Mouse (Mus musculus): ENCODE results near the gene Dlk2. TPM values are rescaled to one million over a fixed set of nuclear protein-coding genes. Genes with fewer than 3 reads are reported as not detected.

Gene Dlk2
- polyA plus RNA-seq, 1 experiment, result 0.61 TPM

GRCm38 (mm10) chr17:46274465-46274864 lies 22.8 kb upstream of the Dlk2 start:
- no peak for DNase-seq
- WGBS, result 69% methylated on average over 6 of the region's 6 CpGs
- H3K27me3 ChIP-seq (replicated peaks; ENCODE audit: control insufficient read depth, insufficient read depth, low read length), result no peaks in the 10 kb centered on the region
- H3K27ac ChIP-seq (ENCODE audit: insufficient read depth, low read depth, low read length), result no peak overlapping the region
- no peak overlapping the region for H3K4me3 ChIP-seq (ENCODE audit: insufficient read depth, low read depth, low read length)
- TF ChIP-seq CTCF (conservative IDR thresholded peaks at IDR 0.05; ENCODE audit: insufficient read depth, insufficient read length, low read depth, low read length) (no peak), POLR2A (IDR thresholded peaks at IDR 0.05; ENCODE audit: low read depth, low read length) (no peak)
- H3K4me1 ChIP-seq (ENCODE audit: control insufficient read depth, insufficient read depth, low read length), result 0 out of 2 replicates have a peak, but pooled peaks cover 3% of the 10 kb centered on the region
- no peaks in the 10 kb centered on the region for H3K36me3 ChIP-seq (ENCODE audit: control insufficient read depth, insufficient read depth, low read length)

DNA sequence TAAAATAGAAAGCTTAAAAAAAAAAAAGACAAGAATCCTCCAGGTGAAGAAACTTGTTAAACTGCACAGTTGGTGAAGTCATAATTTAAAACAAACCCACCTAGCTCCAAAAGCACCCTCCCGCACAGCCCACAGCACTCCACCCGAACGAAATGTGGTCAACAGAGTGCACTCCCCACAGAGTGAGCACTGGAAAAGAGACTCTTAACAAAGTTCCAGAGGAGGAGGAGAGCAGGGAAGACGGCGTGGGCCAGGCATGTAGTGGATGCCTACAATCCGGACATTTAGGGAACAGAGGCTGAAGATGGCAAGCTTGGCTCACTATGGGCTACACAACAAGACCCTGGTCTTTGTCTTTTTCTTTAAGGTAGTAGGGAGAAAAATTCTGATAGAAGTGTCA lies 22.2 kb upstream of the Dlk2 start:
- WGBS, result 87% methylated on average over 6 of the region's 6 CpGs
- Histone ChIP-seq H3K27ac (ENCODE audit: insufficient read depth, low read depth, low read length) (no peak overlapping the region), H3K36me3 (ENCODE audit: control insufficient read depth, insufficient read depth, low read length) (no peaks in the 10 kb centered on the region), H3K27me3 (replicated peaks; ENCODE audit: control insufficient read depth, insufficient read depth, low read length) (no peaks in the 10 kb centered on the region), H3K4me3 (ENCODE audit: insufficient read depth, low read depth, low read length) (no peak overlapping the region), H3K4me1 (ENCODE audit: control insufficient read depth, insufficient read depth, low read length) (0 out of 2 replicates have a peak, but pooled peaks cover 3% of the 10 kb centered on the region)
- TF ChIP-seq CTCF (conservative IDR thresholded peaks at IDR 0.05; ENCODE audit: insufficient read depth, insufficient read length, low read depth, low read length) (no peak), POLR2A (IDR thresholded peaks at IDR 0.05; ENCODE audit: low read depth, low read length) (no peak)
- DNase-seq, result no peak

- Histone ChIP-seq H3K27ac (ENCODE audit: insufficient read depth, low read depth, low read length) (no peak overlapping the region), H3K4me1 (ENCODE audit: control insufficient read depth, insufficient read depth, low read length) (no peaks in the 10 kb centered on the region), H3K4me3 (ENCODE audit: insufficient read depth, low read depth, low read length) (no peak overlapping the region), H3K36me3 (ENCODE audit: control insufficient read depth, insufficient read depth, low read length) (no peaks in the 10 kb centered on the region), H3K27me3 (replicated peaks; ENCODE audit: control insufficient read depth, insufficient read depth, low read length) (no peaks in the 10 kb centered on the region)
- no peak for DNase-seq
- TF ChIP-seq CTCF (conservative IDR thresholded peaks at IDR 0.05; ENCODE audit: insufficient read depth, insufficient read length, low read depth, low read length) (no peak), POLR2A (IDR thresholded peaks at IDR 0.05; ENCODE audit: low read depth, low read length) (no peak)
- 89% methylated on average over 10 of the region's 10 CpGs for WGBS
Measured at GRCm38 (mm10) chr17:46275506-46275905, 21.7 kb upstream of the Dlk2 start.

GRCm38 (mm10) chr17:46277586-46277985 lies 19.6 kb upstream of the Dlk2 start:
- no peak for DNase-seq
- no peaks in the 10 kb centered on the region for H3K27me3 ChIP-seq (replicated peaks; ENCODE audit: control insufficient read depth, insufficient read depth, low read length)
- TF ChIP-seq POLR2A (IDR thresholded peaks at IDR 0.05; ENCODE audit: low read depth, low read length) (no peak), CTCF (conservative IDR thresholded peaks at IDR 0.05; ENCODE audit: insufficient read depth, insufficient read length, low read depth, low read length) (no peak)
- no peak overlapping the region for H3K27ac ChIP-seq (ENCODE audit: insufficient read depth, low read depth, low read length)
- no peaks in the 10 kb centered on the region for H3K36me3 ChIP-seq (ENCODE audit: control insufficient read depth, insufficient read depth, low read length)
- WGBS, result 75% methylated on average over 4 of the region's 4 CpGs
- peaks cover 10% of the 10 kb centered on the region; the same call in 1 of the 2 replicates for H3K4me1 ChIP-seq (ENCODE audit: control insufficient read depth, insufficient read depth, low read length)
- H3K4me3 ChIP-seq (ENCODE audit: insufficient read depth, low read depth, low read length), result no peak overlapping the region

DNA sequence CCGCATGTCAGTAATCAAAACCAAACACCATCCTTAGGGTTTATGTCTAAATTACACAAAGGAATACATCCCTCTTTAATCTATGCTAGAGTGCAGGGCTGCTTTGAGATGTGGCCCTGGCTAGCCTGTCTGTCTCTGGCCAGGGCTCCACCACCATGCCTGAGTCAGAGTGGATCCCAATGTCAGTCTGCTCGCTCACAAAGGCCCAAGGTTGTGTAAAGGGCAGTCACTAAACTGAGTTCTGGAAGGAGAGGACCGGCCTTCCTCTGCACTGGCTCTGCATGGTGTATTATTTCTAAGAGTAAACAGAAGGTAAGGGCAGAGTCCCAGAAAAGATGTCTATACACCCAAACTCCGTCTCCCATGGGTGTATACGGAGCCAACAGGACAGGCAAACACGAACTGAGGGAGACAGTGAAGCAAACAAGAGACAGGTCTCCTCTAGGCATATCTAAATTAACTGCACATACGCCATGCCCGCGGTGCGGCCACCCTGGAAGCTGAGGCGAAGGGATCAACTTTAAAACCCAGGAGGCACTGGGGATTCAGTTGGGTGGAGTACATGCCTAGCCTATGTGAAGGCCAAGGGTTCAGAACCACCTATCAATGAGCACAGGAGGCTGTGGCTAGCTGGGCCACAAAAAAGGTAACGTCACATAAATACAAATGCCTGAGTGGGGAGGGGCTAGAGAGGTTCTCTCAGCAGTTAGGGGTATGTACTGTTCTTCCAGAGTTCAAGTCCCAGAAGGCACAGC lies 19.0 kb upstream of the Dlk2 start:
- no peak overlapping the region for H3K4me3 ChIP-seq (ENCODE audit: insufficient read depth, low read depth, low read length)
- H3K27me3 ChIP-seq (replicated peaks; ENCODE audit: control insufficient read depth, insufficient read depth, low read length), result no peaks in the 10 kb centered on the region
- no peaks in the 10 kb centered on the region for H3K36me3 ChIP-seq (ENCODE audit: control insufficient read depth, insufficient read depth, low read length)
- peaks cover 10% of the 10 kb centered on the region; the same call in 1 of the 2 replicates for H3K4me1 ChIP-seq (ENCODE audit: control insufficient read depth, insufficient read depth, low read length)
- TF ChIP-seq POLR2A (IDR thresholded peaks at IDR 0.05; ENCODE audit: low read depth, low read length) (no peak), CTCF (conservative IDR thresholded peaks at IDR 0.05; ENCODE audit: insufficient read depth, insufficient read length, low read depth, low read length) (no peak)
- 93% methylated on average over 12 of the region's 12 CpGs for WGBS
- H3K27ac ChIP-seq (ENCODE audit: insufficient read depth, low read depth, low read length), result no peak overlapping the region
- no peak for DNase-seq

- Histone ChIP-seq H3K4me3 (ENCODE audit: insufficient read depth, low read depth, low read length) (peak within 1 kb of the TSS; percentile 94), H3K27ac (ENCODE audit: insufficient read depth, low read depth, low read length) (peak within 1 kb of the TSS; percentile 75), H3K27me3 (replicated peaks; ENCODE audit: control insufficient read depth, insufficient read depth, low read length) (no peaks in the 10 kb centered on the region), H3K4me1 (ENCODE audit: control insufficient read depth, insufficient read depth, low read length) (peaks cover 10% of the 10 kb centered on the region; the same call in 1 of the 2 replicates), H3K36me3 (ENCODE audit: control insufficient read depth, insufficient read depth, low read length) (no peaks in the 10 kb centered on the region)
- TF ChIP-seq CTCF (conservative IDR thresholded peaks at IDR 0.05; ENCODE audit: insufficient read depth, insufficient read length, low read depth, low read length) (no peak), POLR2A (IDR thresholded peaks at IDR 0.05; ENCODE audit: low read depth, low read length) (no peak)
- DNase-seq, result peak; percentile 94
- WGBS, result under 1% methylated on average over 37 of the region's 37 CpGs
Measured at GRCm38 (mm10) chr17:46282483-46283123, 14.6 kb upstream of the Dlk2 start, which contains the start of gene Tjap1. Gene Tjap1, minus strand, starts transcription at chr17:46283026.

DNA sequence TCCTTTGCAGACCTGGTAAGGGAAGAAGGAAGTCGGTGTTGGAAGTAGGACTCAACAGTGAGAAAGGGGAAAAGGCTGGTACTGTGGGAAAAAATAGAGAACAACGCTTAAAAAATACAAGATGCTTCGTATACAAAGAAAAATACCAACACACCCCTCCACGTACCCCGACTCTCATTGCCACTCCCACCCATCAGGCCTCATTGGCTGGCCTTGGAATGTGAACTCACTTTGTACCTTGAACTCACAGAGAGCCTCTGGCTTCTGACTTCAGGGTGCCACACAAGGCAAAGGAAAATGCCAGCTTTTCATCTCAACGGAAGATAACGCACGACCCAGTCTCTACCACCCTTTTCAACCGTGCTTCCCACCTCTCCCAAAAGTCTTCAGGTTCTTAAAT lies 14.1 kb upstream of the Dlk2 start:
- H3K4me1 ChIP-seq (ENCODE audit: control insufficient read depth, insufficient read depth, low read length), result peaks cover 10% of the 10 kb centered on the region; the same call in 1 of the 2 replicates
- H3K27me3 ChIP-seq (replicated peaks; ENCODE audit: control insufficient read depth, insufficient read depth, low read length), result no peaks in the 10 kb centered on the region
- TF ChIP-seq POLR2A (IDR thresholded peaks at IDR 0.05; ENCODE audit: low read depth, low read length) (no peak), CTCF (conservative IDR thresholded peaks at IDR 0.05; ENCODE audit: insufficient read depth, insufficient read length, low read depth, low read length) (no peak)
- DNase-seq, result no peak
- 24% methylated on average over 9 of the region's 9 CpGs for WGBS
- H3K4me3 ChIP-seq (ENCODE audit: insufficient read depth, low read depth, low read length), result no peak overlapping the region
- H3K36me3 ChIP-seq (ENCODE audit: control insufficient read depth, insufficient read depth, low read length), result no peaks in the 10 kb centered on the region
- H3K27ac ChIP-seq (ENCODE audit: insufficient read depth, low read depth, low read length), result peak overlapping the region; percentile 75

Measured in kidney, adult 2 months (tissue).